Mouse (Mus musculus): Measurements from ENCODE around the gene Mycn.

GRCm38 (mm10) chr12:12902403-12902802 is 39.3 kb downstream of the Mycn start:
- TF ChIP-seq CTCF (IDR thresholded peaks at IDR 0.05; ENCODE audit: low read depth, low read length) (no peak), POLR2A (IDR thresholded peaks at IDR 0.05; ENCODE audit: insufficient read depth, low read length) (peak; percentile 68), EP300 (IDR thresholded peaks at IDR 0.05; ENCODE audit: insufficient read depth, low read depth, low read length) (no peak)

Measured in ES-Bruce4 (cell line).